Mouse (Mus musculus): ENCODE results near the gene Ppfibp2. TPM values are rescaled to one million over a fixed set of nuclear protein-coding genes. Genes with fewer than 3 reads are reported as not detected.

The Ppfibp2 gene
- polyA plus RNA-seq, 2 experiments from 2014 or later = 1.0 to 1.5 TPM

GRCm38 (mm10) chr7:107664063-107665056 lies 69.4 kb downstream of the Ppfibp2 start:
- peak; percentile 83 for ATAC-seq

- no peak for ATAC-seq
These were observed 70.2 kb downstream of the Ppfibp2 start for GRCm38 (mm10) chr7:107665221-107665585.

- ATAC-seq = no peak
These were observed 70.7 kb downstream of the Ppfibp2 start for GRCm38 (mm10) chr7:107665586-107666261.

GRCm38 (mm10) chr7:107666262-107666902 lies 71.4 kb downstream of the Ppfibp2 start:
- ATAC-seq = no peak

- ATAC-seq = no peak
These were observed 73.5 kb downstream of the Ppfibp2 start for GRCm38 (mm10) chr7:107668514-107668913.

GRCm38 (mm10) chr7:107675224-107675623 lies 80.2 kb downstream of the Ppfibp2 start:
- ATAC-seq = no peak

GRCm38 (mm10) chr7:107680151-107680852 lies 85.3 kb downstream of the Ppfibp2 start:
- ATAC-seq = no peak

- no peak for ATAC-seq
These were observed 86.3 kb downstream of the Ppfibp2 start for GRCm38 (mm10) chr7:107681306-107681705.

- no peak for ATAC-seq
These were observed 88.2 kb downstream of the Ppfibp2 start for GRCm38 (mm10) chr7:107683162-107683561.

GRCm38 (mm10) chr7:107683622-107684021 lies 88.6 kb downstream of the Ppfibp2 start:
- ATAC-seq = no peak

GRCm38 (mm10) chr7:107685238-107685954 lies 90.4 kb downstream of the Ppfibp2 start:
- no peak for ATAC-seq

- no peak for ATAC-seq
These were observed 90.9 kb downstream of the Ppfibp2 start for GRCm38 (mm10) chr7:107685955-107686285.

- ATAC-seq = peak; percentile 61
These were observed 92.4 kb downstream of the Ppfibp2 start for GRCm38 (mm10) chr7:107687412-107687811.

GRCm38 (mm10) chr7:107688040-107688439 lies 93.0 kb downstream of the Ppfibp2 start:
- no peak for ATAC-seq

GRCm38 (mm10) chr7:107690426-107691221 lies 95.6 kb downstream of the Ppfibp2 start:
- no peak for ATAC-seq

- ATAC-seq = no peak
These were observed 96.5 kb downstream of the Ppfibp2 start for GRCm38 (mm10) chr7:107691493-107691892.

GRCm38 (mm10) chr7:107694254-107694947 lies 99.4 kb downstream of the Ppfibp2 start:
- ATAC-seq = no peak

GRCm38 (mm10) chr7:107697066-107697465 lies 102.1 kb downstream of the Ppfibp2 start:
- ATAC-seq = no peak

GRCm38 (mm10) chr7:107699926-107700325 lies 104.9 kb downstream of the Ppfibp2 start:
- no peak for ATAC-seq

- no peak for ATAC-seq
These were observed 105.6 kb downstream of the Ppfibp2 start for GRCm38 (mm10) chr7:107700646-107701045.

Measured in CD4-positive, CD25-positive, alpha-beta regulatory T cell, adult 4 months (primary cell).